Mouse (Mus musculus) embryonic facial prominence, embryonic 15.5 days (tissue): Measurements from ENCODE around the gene Procr. TPM values are rescaled to one million over a fixed set of nuclear protein-coding genes. Genes with fewer than 3 reads are reported as not detected.

ENCODE experiments used
- ATAC-seq: fragments of 200-750 bp; cut with Nextera tagmentation; 2 replicates; pipeline ENCODE4 v1.8.0; 2017; ENCODE audit warnings: low read depth, moderate TSS enrichment; ENCODE audit not compliant: insufficient number of reproducible peaks, low FRiP score, low TSS enrichment
- H3K27ac ChIP-seq: fragments of 300-500 bp; sonication (generic); replicated peaks from 2 replicates; pipeline ENCODE4 v1.5.1; 2015; ENCODE audit warnings: mild to moderate bottlenecking, inconsistent platforms
- H3K27me3 ChIP-seq: fragments of 300-500 bp; sonication (generic); 2 replicates; pipeline ENCODE4 v1.6.1; 2015; ENCODE audit warnings: inconsistent platforms
- H3K36me3 ChIP-seq: fragments of 300-500 bp; sonication (generic); 2 replicates; pipeline ENCODE4 v1.6.1; 2015; ENCODE audit warnings: mild to moderate bottlenecking, inconsistent platforms
- H3K4me1 ChIP-seq: fragments of 300-500 bp; sonication (generic); 2 replicates; pipeline ENCODE4 v1.6.1; 2015; ENCODE audit warnings: inconsistent platforms
- H3K4me2 ChIP-seq: fragments of 300-500 bp; sonication (generic); replicated peaks from 2 replicates; pipeline ENCODE4 v1.6.1; 2015; ENCODE audit warnings: mild to moderate bottlenecking, inconsistent platforms
- H3K4me3 ChIP-seq: fragments of 300-500 bp; sonication (generic); replicated peaks from 2 replicates; pipeline ENCODE4 v1.5.1; 2015; ENCODE audit warnings: mild to moderate bottlenecking, inconsistent platforms
- H3K9ac ChIP-seq: fragments of 300-500 bp; sonication (generic); 2 replicates; pipeline ENCODE4 v1.6.1; 2015; ENCODE audit warnings: inconsistent platforms
- H3K9me3 ChIP-seq: fragments of 300-500 bp; sonication (generic); replicated peaks from 2 replicates; pipeline ENCODE4 v1.6.1; 2016; ENCODE audit warnings: inconsistent platforms
- WGBS: fragments of 180-500 bp; shearing (Covaris S2); methylation state at CpG from one replicate; pipeline ENCODE4 v1.1.7; 2015; 5-methylcytosine and 5-hydroxymethylcytosine counted together
- polyA plus RNA-seq: library from polyadenylated mRNA; unstranded; fragments of >200 nt; fragmentation: Nextera tagmentation; extraction: Ambion mirVana; gene quantifications from 2 replicates; pipeline ENCODE4 v1.2.1, GENCODE M21; 2015

Gene Procr
- 8.8 and 9.8 TPM in 2 replicates for polyA plus RNA-seq

GRCm38 (mm10) chr2:155751014-155751786, at the start of gene Procr:
Procr (plus strand) TSS chr2:155751117.
- Histone ChIP-seq H3K27me3 (no peaks in the 10 kb centered on the region), H3K36me3 (no peaks in the 10 kb centered on the region), H3K9ac (peak within 1 kb of the TSS; percentile 9; the same call in 1 of the 2 replicates), H3K27ac (no peak within 1 kb of the TSS), H3K4me1 (peaks cover 12% of the 10 kb centered on the region), H3K4me3 (peak within 1 kb of the TSS; percentile 43), H3K4me2 (peak within 1 kb of the TSS; percentile 71), H3K9me3 (no peaks in the 10 kb centered on the region)
- WGBS, result 2% methylated on average over 25 of the region's 25 CpGs
- ATAC-seq, result no peak; the same call in 1 of the 2 replicates

- Histone ChIP-seq H3K9ac (no peak overlapping the region), H3K36me3 (peaks cover 33% of the 10 kb centered on the region), H3K4me1 (no peaks in the 10 kb centered on the region), H3K9me3 (no peaks in the 10 kb centered on the region), H3K27me3 (no peaks in the 10 kb centered on the region), H3K27ac (no peak overlapping the region), H3K4me2 (no peak overlapping the region), H3K4me3 (no peak overlapping the region)
- no peak for ATAC-seq
- WGBS, result 84% methylated on average over 19 of the region's 19 CpGs
Observed at GRCm38 (mm10) chr2:155701399-155701919, 49.5 kb upstream of the Procr start.

GRCm38 (mm10) chr2:155703630-155704029, 47.3 kb upstream of the Procr start:
- no peak for ATAC-seq
- WGBS, result 66% methylated on average over 4 of the region's 4 CpGs
- peaks cover 46% of the 10 kb centered on the region for H3K36me3 ChIP-seq
- no peaks in the 10 kb centered on the region for H3K27me3 ChIP-seq
- H3K4me3 ChIP-seq, result no peak overlapping the region
- no peak overlapping the region for H3K4me2 ChIP-seq
- H3K27ac ChIP-seq, result no peak overlapping the region
- 0 out of 2 replicates have a peak, but pooled peaks cover 4% of the 10 kb centered on the region for H3K4me1 ChIP-seq
- H3K9ac ChIP-seq, result no peak overlapping the region
- H3K9me3 ChIP-seq, result no peaks in the 10 kb centered on the region

GRCm38 (mm10) chr2:155707251-155707650, 43.7 kb upstream of the Procr start:
- Histone ChIP-seq H3K9me3 (no peaks in the 10 kb centered on the region), H3K9ac (no peak overlapping the region), H3K27ac (no peak overlapping the region), H3K4me2 (no peak overlapping the region), H3K27me3 (no peaks in the 10 kb centered on the region), H3K4me3 (no peak overlapping the region), H3K36me3 (peaks cover 51% of the 10 kb centered on the region), H3K4me1 (0 out of 2 replicates have a peak, but pooled peaks cover 4% of the 10 kb centered on the region)
- WGBS, result 69% methylated on average over 4 of the region's 4 CpGs
- ATAC-seq, result no peak

GRCm38 (mm10) chr2:155710557-155710956, 40.4 kb upstream of the Procr start:
- H3K27ac ChIP-seq, result no peak overlapping the region
- peaks cover 50% of the 10 kb centered on the region for H3K36me3 ChIP-seq
- H3K4me3 ChIP-seq, result no peak overlapping the region
- H3K9me3 ChIP-seq, result no peaks in the 10 kb centered on the region
- 0 out of 2 replicates have a peak, but pooled peaks cover 4% of the 10 kb centered on the region for H3K4me1 ChIP-seq
- no peaks in the 10 kb centered on the region for H3K27me3 ChIP-seq
- no peak for ATAC-seq
- H3K4me2 ChIP-seq, result no peak overlapping the region
- H3K9ac ChIP-seq, result no peak overlapping the region
- 86% methylated on average over 11 of the region's 11 CpGs for WGBS

GRCm38 (mm10) chr2:155717082-155717990, 33.6 kb upstream of the Procr start:
- no peaks in the 10 kb centered on the region for H3K27me3 ChIP-seq
- H3K36me3 ChIP-seq, result peaks cover 59% of the 10 kb centered on the region
- H3K27ac ChIP-seq, result no peak overlapping the region
- H3K4me3 ChIP-seq, result no peak overlapping the region
- H3K4me2 ChIP-seq, result no peak overlapping the region
- H3K9ac ChIP-seq, result no peak overlapping the region
- ATAC-seq, result no peak
- H3K9me3 ChIP-seq, result no peaks in the 10 kb centered on the region
- no peaks in the 10 kb centered on the region for H3K4me1 ChIP-seq
- 84% methylated on average over 12 of the region's 12 CpGs for WGBS

GRCm38 (mm10) chr2:155720585-155720984, 30.3 kb upstream of the Procr start:
- Histone ChIP-seq H3K36me3 (peaks cover 49% of the 10 kb centered on the region), H3K4me1 (no peaks in the 10 kb centered on the region), H3K9ac (no peak overlapping the region), H3K27ac (no peak overlapping the region), H3K27me3 (no peaks in the 10 kb centered on the region), H3K4me3 (no peak overlapping the region), H3K4me2 (no peak overlapping the region), H3K9me3 (no peaks in the 10 kb centered on the region)
- 75% methylated on average over 5 of the region's 5 CpGs for WGBS
- no peak for ATAC-seq

GRCm38 (mm10) chr2:155724036-155724435, 26.9 kb upstream of the Procr start:
- Histone ChIP-seq H3K4me1 (peaks cover 14% of the 10 kb centered on the region; the same call in 1 of the 2 replicates), H3K9ac (no peak overlapping the region), H3K27ac (no peak overlapping the region), H3K36me3 (peaks cover 28% of the 10 kb centered on the region), H3K27me3 (no peaks in the 10 kb centered on the region), H3K4me3 (no peak overlapping the region), H3K9me3 (no peaks in the 10 kb centered on the region), H3K4me2 (no peak overlapping the region)
- 77% methylated on average over 5 of the region's 5 CpGs for WGBS
- ATAC-seq, result no peak

- no peak overlapping the region for H3K4me3 ChIP-seq
- ATAC-seq, result no peak
- H3K36me3 ChIP-seq, result peaks cover 24% of the 10 kb centered on the region
- H3K27ac ChIP-seq, result no peak overlapping the region
- H3K4me2 ChIP-seq, result no peak overlapping the region
- no peaks in the 10 kb centered on the region for H3K9me3 ChIP-seq
- H3K9ac ChIP-seq, result no peak overlapping the region
- H3K27me3 ChIP-seq, result no peaks in the 10 kb centered on the region
- H3K4me1 ChIP-seq, result peaks cover 14% of the 10 kb centered on the region; the same call in 1 of the 2 replicates
- WGBS, result 77% methylated on average over 6 of the region's 6 CpGs
Observed at GRCm38 (mm10) chr2:155724526-155724925, 26.4 kb upstream of the Procr start.

- Histone ChIP-seq H3K9ac (no peak overlapping the region), H3K4me1 (peaks cover 14% of the 10 kb centered on the region; the same call in 1 of the 2 replicates), H3K4me2 (no peak overlapping the region), H3K27me3 (no peaks in the 10 kb centered on the region), H3K36me3 (peaks cover 14% of the 10 kb centered on the region), H3K4me3 (no peak overlapping the region), H3K9me3 (no peaks in the 10 kb centered on the region), H3K27ac (no peak overlapping the region)
- WGBS, result 87% methylated on average over 7 of the region's 7 CpGs
- no peak for ATAC-seq
Observed at GRCm38 (mm10) chr2:155726302-155726701, 24.6 kb upstream of the Procr start.
